In the genomic region with DNA sequence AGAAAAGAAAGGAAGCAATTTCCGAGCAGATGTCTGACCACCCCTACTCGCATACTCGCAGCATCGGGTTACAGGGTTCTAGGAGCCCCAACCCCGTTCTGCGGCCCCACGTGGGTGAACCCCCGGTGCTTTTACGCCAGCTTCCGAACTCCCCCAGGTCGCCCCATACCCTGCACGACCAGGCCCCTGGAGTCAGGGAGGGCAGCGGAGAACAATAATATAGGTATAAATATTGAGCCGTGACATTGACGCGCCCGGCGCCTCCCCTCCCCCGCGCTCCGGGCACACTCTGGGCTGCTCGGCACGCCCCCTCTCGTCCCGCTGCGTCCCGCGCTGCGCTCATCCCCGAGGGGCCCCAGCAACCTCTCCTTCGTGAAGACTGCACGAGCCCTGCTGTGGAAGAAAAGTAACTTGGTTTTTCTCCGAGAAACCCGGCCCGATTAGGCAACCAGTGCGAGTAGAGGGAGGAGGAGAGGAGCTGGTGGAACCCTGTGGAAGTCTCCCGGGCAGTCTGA, we compare ENCODE assay signal across 8 mouse cellular contexts. TPM values are rescaled to one million over a fixed set of nuclear protein-coding genes. Genes with fewer than 3 reads are reported as not detected.
A peak's percentile ranks its signal among the peaks of the same experiment; 100 is the strongest.
DNase-seq lines count a peak whose midpoint lies in the region; ATAC-seq lines count a peak whose summit lies in the region.

No protein-coding gene starts in this region.

- WGBS in embryonic facial prominence, embryonic 10.5 days, result under 1% methylated on average over 37 of the region's 37 CpGs
- WGBS in limb, embryonic 15.5 days, result under 1% methylated on average over 36 of the region's 37 CpGs
- under 1% methylated on average over 37 of the region's 37 CpGs for WGBS in midbrain, embryonic 15.5 days

- H3K9ac ChIP-seq in limb, embryonic 15.5 days, result peak overlapping the region; percentile 56
- peak overlapping the region; percentile 22; the same call in 1 of the 2 replicates for H3K9ac ChIP-seq in midbrain, embryonic 15.5 days

- peak overlapping the region; percentile 76 for H3K4me3 ChIP-seq in embryonic facial prominence, embryonic 10.5 days
- peak overlapping the region; percentile 71 for H3K4me3 ChIP-seq in limb, embryonic 15.5 days
- H3K4me3 ChIP-seq in midbrain, embryonic 15.5 days, result peak overlapping the region; percentile 66

- peak; percentile 56 for ATAC-seq in limb, embryonic 15.5 days (ENCODE audit: insufficient number of reproducible peaks, low FRiP score, low TSS enrichment, low read depth)
- peak; percentile 56 for ATAC-seq in midbrain, embryonic 15.5 days (replicated peaks)

- H3K27ac ChIP-seq in embryonic facial prominence, embryonic 10.5 days (replicated peaks), result peak overlapping the region; percentile 89
- H3K27ac ChIP-seq in limb, embryonic 15.5 days, result peak overlapping the region; percentile 87
- H3K27ac ChIP-seq in midbrain, embryonic 15.5 days, result peak overlapping the region; percentile 65

- DNase-seq in urinary bladder, adult 18-20 months (ENCODE audit: low spot score in 2 of 2), result peak; percentile 54 to 77
- no peak for DNase-seq in urinary bladder, postnatal 10 days (ENCODE audit: low spot score)
- DNase-seq in embryonic facial prominence, embryonic 10.5 days (ENCODE audit: low spot score), result peak; percentile 81
- DNase-seq in heart, adult 18-20 months, result peak; percentile 75 to 82
- peak; percentile 59 for DNase-seq in kidney, adult 11 months
- peak; percentile 58 to 67 for DNase-seq in spleen, postnatal 36 days (ENCODE audit: low spot score in 2 of 2)

- no peaks in the 10 kb centered on the region for H3K9me3 ChIP-seq in embryonic facial prominence, embryonic 10.5 days
- no peaks in the 10 kb centered on the region for H3K9me3 ChIP-seq in limb, embryonic 15.5 days
- H3K9me3 ChIP-seq in midbrain, embryonic 15.5 days, result no peaks in the 10 kb centered on the region

- H3K4me1 ChIP-seq in embryonic facial prominence, embryonic 10.5 days, result peaks cover 22% of the 10 kb centered on the region
- peaks cover 12% of the 10 kb centered on the region for H3K4me1 ChIP-seq in limb, embryonic 15.5 days
- H3K4me1 ChIP-seq in midbrain, embryonic 15.5 days, result peaks cover 35% of the 10 kb centered on the region

- peak overlapping the region; percentile 97 for H3K4me2 ChIP-seq in limb, embryonic 15.5 days
- H3K4me2 ChIP-seq in midbrain, embryonic 15.5 days, result peak overlapping the region; percentile 93

- H3K36me3 ChIP-seq in embryonic facial prominence, embryonic 10.5 days (replicated peaks), result peaks cover 6% of the 10 kb centered on the region
- H3K36me3 ChIP-seq in limb, embryonic 15.5 days, result no peaks in the 10 kb centered on the region
- H3K36me3 ChIP-seq in midbrain, embryonic 15.5 days (replicated peaks), result no peaks in the 10 kb centered on the region

- H3K27me3 ChIP-seq in embryonic facial prominence, embryonic 10.5 days (replicated peaks; ENCODE audit: low read depth, poor library complexity, severe bottlenecking), result peaks cover 9% of the 10 kb centered on the region
- no peaks in the 10 kb centered on the region for H3K27me3 ChIP-seq in limb, embryonic 15.5 days
- peaks cover 14% of the 10 kb centered on the region for H3K27me3 ChIP-seq in midbrain, embryonic 15.5 days (replicated peaks)

RNA-seq across cellular contexts. Expression of a gene that starts 2.3 kb away (rescaled TPM):
- polyA plus RNA-seq in embryonic facial prominence, embryonic 10.5 days (2016; fragmentation: Nextera tagmentation; extraction: Ambion mirVana), result 25.7 and 25.9 TPM in 2 replicates
- total RNA-seq in heart, adult 18-20 months (2021), result 1 to 10 TPM; 7.3 to 8.5 TPM
- 24.7 and 28.4 TPM in 2 replicates for polyA plus RNA-seq in limb, embryonic 15.5 days (2015; fragmentation: Nextera tagmentation; extraction: Ambion mirVana)
- polyA plus RNA-seq in midbrain, embryonic 15.5 days (2015; fragmentation: Nextera tagmentation; extraction: Ambion mirVana), result 10.2 and 12.4 TPM in 2 replicates
